Mouse (Mus musculus) forebrain, embryonic 13.5 days (tissue): Measurements from ENCODE around the gene Card9. TPM values are rescaled to one million over a fixed set of nuclear protein-coding genes. Genes with fewer than 3 reads are reported as not detected.

Experiments
- ATAC-seq: fragments of 200-750 bp; cut with Nextera tagmentation; 2 replicates; pipeline ENCODE4 v1.8.0; 2017
- H3K27ac ChIP-seq: fragments of 300-500 bp; sonication (generic); 2 replicates; pipeline ENCODE4 v1.5.1; 2015; ENCODE audit warnings: inconsistent platforms, mild to moderate bottlenecking, moderate library complexity
- H3K27me3 ChIP-seq: fragments of 300-500 bp; sonication (generic); 2 replicates; pipeline ENCODE4 v1.6.1; 2015; ENCODE audit warnings: mild to moderate bottlenecking, inconsistent platforms
- H3K36me3 ChIP-seq: fragments of 300-500 bp; sonication (generic); 2 replicates; pipeline ENCODE4 v1.6.1; 2015; ENCODE audit warnings: mild to moderate bottlenecking, inconsistent platforms; ENCODE audit not compliant: poor library complexity, severe bottlenecking
- H3K4me1 ChIP-seq: fragments of 300-500 bp; sonication (generic); 2 replicates; pipeline ENCODE4 v1.6.1; 2015; ENCODE audit warnings: inconsistent platforms
- H3K4me2 ChIP-seq: fragments of 300-500 bp; sonication (generic); 2 replicates; pipeline ENCODE4 v1.6.1; 2015; ENCODE audit warnings: inconsistent platforms, mild to moderate bottlenecking, moderate library complexity
- H3K4me3 ChIP-seq: fragments of 300-500 bp; sonication (generic); 2 replicates; pipeline ENCODE4 v1.5.1; 2015; ENCODE audit warnings: mild to moderate bottlenecking, inconsistent platforms
- H3K9ac ChIP-seq: fragments of 300-500 bp; sonication (generic); 2 replicates; pipeline ENCODE4 v1.6.1; 2015; ENCODE audit warnings: mild to moderate bottlenecking, inconsistent platforms
- H3K9me3 ChIP-seq: fragments of 300-500 bp; sonication (generic); replicated peaks from 2 replicates; pipeline ENCODE4 v1.6.1; 2016; ENCODE audit warnings: inconsistent platforms
- WGBS: fragments of 180-500 bp; shearing (Covaris S2); methylation state at CpG from one replicate; pipeline ENCODE4 v1.1.7; 2015; 5-methylcytosine and 5-hydroxymethylcytosine counted together
- polyA plus RNA-seq: library from polyadenylated mRNA; unstranded; fragments of >200 nt; fragmentation: Nextera tagmentation; extraction: Ambion mirVana; gene quantifications from 2 replicates; pipeline ENCODE4 v1.2.1, GENCODE M21; 2015

Gene Card9
- polyA plus RNA-seq, 1 experiment from 2014 or later: 0.72 TPM

DNA sequence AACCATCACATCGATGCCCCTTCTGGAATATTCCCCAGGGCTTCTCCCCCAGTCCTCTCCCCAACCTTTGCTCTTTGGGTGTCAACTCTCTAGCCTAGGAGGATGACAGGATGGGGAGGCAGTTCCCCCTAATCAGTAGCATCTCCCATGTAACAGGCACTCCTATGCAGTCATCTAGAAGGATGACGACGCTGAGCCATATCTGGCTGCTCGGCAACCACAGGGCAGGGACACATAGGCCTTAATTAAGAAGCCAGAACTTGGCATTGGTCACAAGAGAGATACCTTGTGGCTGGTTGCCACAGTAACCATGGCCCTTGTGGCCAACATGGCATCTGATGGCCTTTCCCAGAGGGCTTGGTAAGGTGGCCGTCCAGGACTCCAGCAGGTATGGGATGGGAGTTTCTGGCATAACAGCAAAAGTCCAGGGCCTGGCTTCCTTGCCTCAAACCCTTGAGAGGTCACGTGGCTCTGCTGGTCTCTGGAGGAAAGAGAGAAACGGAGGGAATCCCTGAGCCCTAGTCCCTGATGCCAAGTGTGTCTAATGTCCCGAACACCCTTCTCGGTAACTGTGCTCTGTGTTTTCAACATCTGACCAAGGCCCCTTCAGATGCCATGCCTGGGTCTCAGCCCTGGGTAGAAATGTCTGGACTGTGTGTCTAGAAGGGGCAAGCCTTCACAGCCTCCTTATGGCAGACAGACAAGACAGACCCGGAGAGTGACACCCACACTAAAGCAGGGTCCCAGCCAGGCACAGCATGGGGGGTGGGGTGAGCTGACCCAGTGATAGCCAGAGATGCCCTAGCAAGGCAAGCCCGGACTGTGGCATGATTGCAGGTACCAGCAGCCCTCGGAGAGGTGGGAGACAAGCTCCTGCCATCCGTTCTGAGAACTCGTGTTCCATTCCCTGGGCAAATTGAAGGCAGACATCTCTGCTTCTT, 40.2 kb downstream of the Card9 start:
- Histone ChIP-seq H3K36me3 (peaks cover 51% of the 10 kb centered on the region), H3K27ac (no peak overlapping the region), H3K4me2 (no peak overlapping the region), H3K9me3 (no peaks in the 10 kb centered on the region), H3K27me3 (no peaks in the 10 kb centered on the region), H3K4me3 (no peak overlapping the region), H3K4me1 (peaks cover 41% of the 10 kb centered on the region), H3K9ac (no peak overlapping the region)
- WGBS: 87% methylated on average over 14 of the region's 14 CpGs
- no peak for ATAC-seq

- Histone ChIP-seq H3K4me2 (no peak overlapping the region), H3K27ac (no peak overlapping the region), H3K36me3 (peaks cover 43% of the 10 kb centered on the region), H3K4me3 (no peak overlapping the region), H3K9ac (no peak overlapping the region), H3K9me3 (no peaks in the 10 kb centered on the region), H3K4me1 (peaks cover 45% of the 10 kb centered on the region), H3K27me3 (no peaks in the 10 kb centered on the region)
- 92% methylated on average over 13 of the region's 13 CpGs for WGBS
- no peak for ATAC-seq
Observed at GRCm38 (mm10) chr2:26319519-26320244, 41.0 kb downstream of the Card9 start.

- Histone ChIP-seq H3K4me3 (no peak overlapping the region), H3K36me3 (peaks cover 37% of the 10 kb centered on the region), H3K4me2 (no peak overlapping the region), H3K9ac (peak overlapping the region; percentile 43; the same call in 1 of the 2 replicates), H3K4me1 (peaks cover 46% of the 10 kb centered on the region), H3K27ac (no peak overlapping the region), H3K27me3 (no peaks in the 10 kb centered on the region), H3K9me3 (no peaks in the 10 kb centered on the region)
- 90% methylated on average over 9 of the region's 9 CpGs for WGBS
- no peak for ATAC-seq
Observed at GRCm38 (mm10) chr2:26319109-26319508, 41.6 kb downstream of the Card9 start.

DNA sequence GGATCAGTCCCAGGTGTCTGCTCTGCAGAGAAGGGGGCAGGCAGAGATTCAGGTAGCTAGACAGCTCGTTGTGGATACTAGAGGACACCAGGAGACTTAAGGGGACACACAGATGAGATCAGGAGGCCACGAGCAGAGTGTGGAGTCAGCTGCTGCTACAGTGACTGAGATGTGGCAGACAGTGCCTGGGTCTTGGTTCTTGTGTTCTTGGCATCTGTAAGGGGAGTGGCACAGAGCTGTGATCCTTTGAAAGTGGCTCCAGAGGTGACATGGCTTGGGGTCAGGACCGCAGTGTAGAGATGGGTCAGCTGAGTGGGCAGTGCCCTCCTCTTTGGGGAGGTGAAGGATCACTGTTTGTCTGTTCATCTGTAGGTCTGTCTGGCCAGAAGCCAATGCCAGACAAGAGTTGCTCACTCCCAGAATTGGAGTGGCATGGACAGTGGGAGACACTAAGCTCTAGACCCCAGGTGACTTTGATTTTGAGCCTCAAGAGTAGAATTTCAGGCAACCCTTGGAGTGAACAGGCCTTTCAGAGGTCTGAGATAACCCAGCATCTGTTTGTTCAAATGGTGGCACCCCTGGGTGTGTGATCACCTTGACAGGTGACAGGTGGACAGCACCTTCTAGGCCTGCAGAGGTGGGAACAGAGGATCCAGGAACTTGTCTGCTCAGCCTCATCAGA, 42.6 kb downstream of the Card9 start:
- Histone ChIP-seq H3K36me3 (peaks cover 27% of the 10 kb centered on the region), H3K9ac (peak overlapping the region; percentile 94), H3K4me2 (peak overlapping the region; percentile 95), H3K4me1 (peaks cover 46% of the 10 kb centered on the region), H3K4me3 (peak overlapping the region; percentile 93; the same call in 1 of the 2 replicates), H3K27ac (no peak overlapping the region), H3K27me3 (no peaks in the 10 kb centered on the region), H3K9me3 (no peaks in the 10 kb centered on the region)
- ATAC-seq: no peak
- 89% methylated on average over 3 of the region's 3 CpGs for WGBS

- Histone ChIP-seq H3K9me3 (no peaks in the 10 kb centered on the region), H3K4me3 (peak overlapping the region; percentile 93), H3K4me2 (peak overlapping the region; percentile 95), H3K4me1 (peaks cover 46% of the 10 kb centered on the region), H3K36me3 (peaks cover 21% of the 10 kb centered on the region), H3K27me3 (no peaks in the 10 kb centered on the region), H3K27ac (peak overlapping the region; percentile 95; the same call in 1 of the 2 replicates), H3K9ac (peak overlapping the region; percentile 94)
- WGBS: 74% methylated on average over 3 of the region's 3 CpGs
- ATAC-seq: no peak
Observed at GRCm38 (mm10) chr2:26317371-26317770, 43.3 kb downstream of the Card9 start.

- peak overlapping the region; percentile 95 for H3K27ac ChIP-seq
- peak overlapping the region; percentile 93 for H3K4me3 ChIP-seq
- peak overlapping the region; percentile 94 for H3K9ac ChIP-seq
- no peak for ATAC-seq
- H3K9me3 ChIP-seq: no peaks in the 10 kb centered on the region
- peak overlapping the region; percentile 95 for H3K4me2 ChIP-seq
- peaks cover 15% of the 10 kb centered on the region for H3K36me3 ChIP-seq
- H3K27me3 ChIP-seq: no peaks in the 10 kb centered on the region
- H3K4me1 ChIP-seq: peaks cover 46% of the 10 kb centered on the region
- 44% methylated on average over 9 of the region's 9 CpGs for WGBS
Observed at GRCm38 (mm10) chr2:26316576-26317246, 44.0 kb downstream of the Card9 start.

- ATAC-seq: peak; percentile 40
- H3K4me2 ChIP-seq: peak overlapping the region; percentile 95
- WGBS: 1% methylated on average over 11 of the region's 11 CpGs
- peaks cover 13% of the 10 kb centered on the region for H3K36me3 ChIP-seq
- H3K9me3 ChIP-seq: no peaks in the 10 kb centered on the region
- peaks cover 46% of the 10 kb centered on the region for H3K4me1 ChIP-seq
- peak overlapping the region; percentile 93 for H3K4me3 ChIP-seq
- peak overlapping the region; percentile 95 for H3K27ac ChIP-seq
- H3K27me3 ChIP-seq: no peaks in the 10 kb centered on the region
- peak overlapping the region; percentile 94 for H3K9ac ChIP-seq
Observed at GRCm38 (mm10) chr2:26315925-26316311, 44.8 kb downstream of the Card9 start.

DNA sequence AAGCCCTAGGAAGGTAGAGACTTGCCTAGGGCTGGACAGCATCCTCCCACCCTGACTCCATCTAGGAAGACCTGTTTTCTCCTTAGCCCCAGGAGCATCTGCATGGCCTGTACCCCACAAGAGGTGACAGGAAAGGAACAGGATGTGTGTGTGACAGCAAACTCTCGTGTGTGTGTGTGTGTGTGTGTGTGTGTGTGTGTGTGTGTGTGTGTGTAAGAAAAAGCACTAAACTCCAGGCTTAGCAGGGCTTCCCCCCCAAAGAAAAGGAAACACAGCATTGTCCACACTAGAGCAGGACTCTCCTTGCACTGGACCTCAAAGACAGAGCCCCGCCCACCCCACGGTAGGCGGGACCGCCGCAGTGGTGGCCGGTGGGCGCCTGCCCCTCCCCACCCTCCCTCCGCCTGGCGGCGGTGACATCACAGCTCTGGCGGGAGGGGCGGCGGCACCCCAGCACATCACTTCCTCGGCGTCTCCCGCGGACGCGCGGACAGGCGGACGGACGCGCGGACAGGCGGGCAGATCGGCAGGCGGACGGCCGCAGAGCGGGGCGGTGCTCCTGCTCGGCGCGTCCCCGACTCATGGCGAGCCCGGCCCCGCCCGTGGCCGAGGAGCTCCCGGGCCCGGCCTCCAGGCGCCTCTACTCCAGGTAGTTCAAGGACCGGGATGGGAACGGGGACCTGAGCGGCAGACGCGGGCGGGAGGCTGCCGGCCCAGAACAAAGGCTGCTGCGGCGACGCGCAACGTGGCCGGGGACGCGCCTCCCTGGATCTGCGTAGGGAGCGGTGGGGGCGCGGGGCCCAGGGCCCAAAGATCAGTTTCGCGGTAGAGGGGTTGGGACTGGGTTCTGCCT, 45.4 kb downstream of the Card9 start, which contains the start of gene Gpsm1:
Gene Gpsm1, plus strand, starts transcription at position 444 of the 853 bp plus-strand sequence.
- Histone ChIP-seq H3K27me3 (no peaks in the 10 kb centered on the region), H3K4me2 (peak within 1 kb of the TSS; percentile 95), H3K36me3 (peaks cover 10% of the 10 kb centered on the region), H3K4me1 (peaks cover 45% of the 10 kb centered on the region), H3K4me3 (peak within 1 kb of the TSS; percentile 93), H3K9ac (peak within 1 kb of the TSS; percentile 94), H3K27ac (peak within 1 kb of the TSS; percentile 95), H3K9me3 (no peaks in the 10 kb centered on the region)
- under 1% methylated on average over 43 of the region's 66 CpGs for WGBS
- peak; percentile 87 for ATAC-seq

DNA sequence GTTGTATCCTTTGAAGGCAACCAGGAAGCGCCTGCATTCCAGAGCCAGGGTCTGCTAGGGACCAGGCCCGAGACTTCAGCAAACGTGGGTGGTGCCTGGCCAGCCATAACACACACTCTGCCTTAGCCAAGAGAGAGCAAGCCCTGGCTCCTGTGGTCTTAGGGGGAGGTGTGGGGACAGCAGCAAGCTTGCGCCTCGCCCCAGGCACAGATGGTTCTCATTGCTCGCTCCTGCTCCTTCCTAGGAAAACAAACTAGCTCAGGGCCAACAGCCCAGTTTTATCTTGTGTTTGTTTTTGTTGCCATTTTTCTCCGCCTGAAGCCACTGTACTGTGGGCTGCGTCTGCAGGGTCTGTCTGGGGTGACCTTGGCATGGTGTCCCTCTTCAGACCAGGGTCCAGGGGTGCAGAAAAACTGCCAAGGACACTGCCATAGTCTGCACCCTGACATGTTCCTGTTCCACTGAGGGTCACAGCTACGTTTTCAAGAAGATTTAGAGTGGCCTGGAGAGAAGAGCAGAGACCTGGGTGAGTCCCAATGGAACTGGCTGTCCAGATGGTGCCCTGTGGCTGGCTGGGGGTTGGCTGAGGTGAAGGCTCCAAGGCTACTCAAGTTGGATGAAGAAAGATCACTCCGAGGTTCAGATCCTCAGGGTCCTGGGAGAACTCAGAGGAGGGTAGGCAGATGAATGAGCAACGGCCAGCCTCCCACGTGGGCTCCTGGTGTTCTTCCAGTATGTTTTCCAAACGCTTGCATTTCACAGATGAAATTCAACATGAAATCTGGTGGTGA, 46.2 kb downstream of the Card9 start:
- Histone ChIP-seq H3K9ac (peak overlapping the region; percentile 94), H3K4me3 (peak overlapping the region; percentile 93; the same call in 1 of the 2 replicates), H3K36me3 (peaks cover 5% of the 10 kb centered on the region), H3K27me3 (no peaks in the 10 kb centered on the region), H3K4me1 (peaks cover 42% of the 10 kb centered on the region), H3K9me3 (no peaks in the 10 kb centered on the region), H3K27ac (peak overlapping the region; percentile 95), H3K4me2 (peak overlapping the region; percentile 95)
- no peak for ATAC-seq
- 70% methylated on average over 13 of the region's 13 CpGs for WGBS

DNA sequence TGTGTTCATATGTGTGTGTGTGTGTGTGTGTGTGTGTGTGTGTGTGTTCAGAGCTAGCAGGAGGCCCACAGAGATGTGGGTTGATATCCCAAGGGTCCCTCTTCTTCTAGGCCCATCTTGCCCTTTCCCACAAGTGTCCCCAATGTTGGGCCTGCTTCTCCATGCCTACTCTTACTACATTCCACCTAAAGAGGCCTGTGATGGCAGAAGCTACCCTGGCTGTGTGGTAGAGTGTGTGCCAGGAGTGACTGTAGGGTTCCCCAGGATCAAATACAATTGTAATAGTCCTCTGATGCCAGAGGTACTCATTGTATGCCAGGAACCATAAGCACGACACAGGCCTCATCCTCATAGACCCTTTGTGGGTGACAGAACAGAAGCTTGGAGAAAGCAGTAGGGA, 47.3 kb downstream of the Card9 start:
- ATAC-seq: no peak
- Histone ChIP-seq H3K4me1 (peaks cover 37% of the 10 kb centered on the region), H3K9me3 (no peaks in the 10 kb centered on the region), H3K36me3 (no peaks in the 10 kb centered on the region), H3K27ac (no peak overlapping the region), H3K4me2 (no peak overlapping the region), H3K4me3 (no peak overlapping the region), H3K27me3 (no peaks in the 10 kb centered on the region), H3K9ac (no peak overlapping the region)
- WGBS: 88% methylated on average over 1 of the region's 1 CpGs
